Mouse (Mus musculus) hindlimb bud, embryonic 11.5 days (tissue): Measurements from ENCODE around the gene Gm3373.
"Not testable (repeated sequence)": the region's sequence is repeated elsewhere in the genome, so short reads cannot be mapped to it uniquely, and the experiment has no call there.

Experiments used
- DNase-seq: peaks from one replicate; pipeline ENCODE4 v3.0.0-alpha.2; 2012; ENCODE audit warnings: low read depth, low spot score; ENCODE audit errors: extremely low spot score

The Gm3373 gene

GRCm38 (mm10) chr14:5741477-5741876 lies at the start of gene Gm3373:
Gene Gm3373, minus strand, starts transcription at chr14:5741577.
- DNase-seq: not testable (repeated sequence)

- not testable (repeated sequence) for DNase-seq
Observed at GRCm38 (mm10) chr14:5687357-5687756, 54.0 kb downstream of the Gm3373 start, which contains the start of gene Gm9603. Gene Gm9603, minus strand, starts transcription at chr14:5687457.
